ENCODE assay signal across 8 mouse cellular contexts in genomic region chr15:100143091-100143801, GRCm38 (mm10).
DNase-seq lines count a peak whose midpoint lies in the region; ATAC-seq lines count a peak whose summit lies in the region.

No protein-coding gene starts in this region.

- peak; percentile 26 to 48 for DNase-seq in frontal cortex, postnatal 14 days (ENCODE audit: low spot score in 2 of 2)
- DNase-seq in right cerebral cortex, postnatal 4 days, result peak; percentile 54
- DNase-seq in right cerebral cortex, postnatal 14 days, result no peak
- DNase-seq in left cerebral cortex, postnatal 14 days (ENCODE audit: low spot score in 2 of 2), result peak; percentile 49 to 69
- no peak for DNase-seq in natural killer cell, adult 2 months (ENCODE audit: low spot score in 2 of 2)
- DNase-seq in MN1 (ENCODE audit: low spot score), result no peak
- no peak for DNase-seq in spleen, postnatal 10 days (ENCODE audit: low spot score in 2 of 2)

- ATAC-seq in frontal cortex, adult (ENCODE audit: low TSS enrichment), result no peak

- intact Hi-C loops in left cerebral cortex, postnatal 14 days (cut with DNase I), result no loop called here

Comparison
In these comparisons a context has a peak if more than half of its experiments do, and no peak if none do; other contexts are left out.
1. DNase-seq: peak in frontal cortex, postnatal 14 days (2 of 2), right cerebral cortex, postnatal 4 days (single experiment) and left cerebral cortex, postnatal 14 days (2 of 2); none in right cerebral cortex, postnatal 14 days (single experiment), natural killer cell, adult 2 months (0 of 2), MN1 (single experiment) and spleen, postnatal 10 days (0 of 2).